In the genomic region with DNA sequence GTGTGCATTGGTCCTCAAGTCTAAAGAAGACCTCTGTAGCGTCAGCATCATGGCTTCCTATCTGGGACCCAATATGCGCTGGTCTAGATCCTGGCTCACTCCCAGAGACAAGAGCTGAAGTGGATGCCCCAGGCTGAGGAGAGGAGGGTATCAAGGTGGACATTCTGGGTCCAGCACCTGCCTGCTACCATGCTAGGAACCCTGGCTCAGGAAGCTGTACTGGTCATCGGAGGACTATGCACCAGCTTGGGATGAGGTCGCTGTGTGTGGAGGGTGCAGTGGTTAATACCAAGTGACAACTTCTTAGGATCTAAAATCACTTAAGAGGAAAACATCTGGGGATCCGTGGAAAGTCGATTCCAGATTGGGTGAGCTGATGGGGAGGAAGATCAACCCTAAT, we compare ENCODE assay signal across 48 mouse cellular contexts. TPM values are rescaled to one million over a fixed set of nuclear protein-coding genes. Genes with fewer than 3 reads are reported as not detected.
"Had no signal": no experiment of that assay in that cellular context is flagged by ENCODE, and none has a peak within 500 bp of the region (broad histone marks: within the 10 kb centered on the region; RNA-seq: fewer than 3 reads in every experiment).

No protein-coding gene starts in this region.

- H3K4me2 ChIP-seq: heart, embryonic 13.5 days; heart, embryonic 15.5 days; hindbrain, embryonic 12.5 days; hindbrain, embryonic 13.5 days; hindbrain, embryonic 14.5 days; hindbrain, embryonic 15.5 days; intestine, embryonic 15.5 days; kidney, embryonic 15.5 days had no signal

- H3K9me3 ChIP-seq: heart, embryonic 13.5 days; heart, embryonic 15.5 days; hindbrain, embryonic 10.5 days; hindbrain, embryonic 12.5 days; hindbrain, embryonic 13.5 days; hindbrain, embryonic 15.5 days; intestine, embryonic 15.5 days; kidney, embryonic 15.5 days had no signal

- H3K36me3 ChIP-seq: heart, embryonic 13.5 days; heart, embryonic 15.5 days; hindbrain, embryonic 10.5 days; hindbrain, embryonic 12.5 days; hindbrain, embryonic 13.5 days; hindbrain, embryonic 15.5 days; intestine, embryonic 15.5 days; kidney, embryonic 15.5 days had no signal

- H3K27ac ChIP-seq: heart, embryonic 13.5 days; heart, embryonic 15.5 days; hindbrain, embryonic 10.5 days; hindbrain, embryonic 12.5 days; hindbrain, embryonic 13.5 days; hindbrain, embryonic 14.5 days; hindbrain, embryonic 15.5 days; hindbrain, postnatal 0 days; intestine, embryonic 15.5 days; kidney, embryonic 15.5 days; kidney, postnatal 0 days; layer of hippocampus, adult 2 months; left cerebral cortex, adult 2 months had no signal

- H3K9ac ChIP-seq: heart, embryonic 13.5 days; heart, embryonic 15.5 days; hindbrain, embryonic 12.5 days; hindbrain, embryonic 13.5 days; hindbrain, embryonic 14.5 days; hindbrain, embryonic 15.5 days; intestine, embryonic 15.5 days; kidney, embryonic 15.5 days had no signal

- H3K4me3 ChIP-seq: heart, embryonic 13.5 days; heart, embryonic 15.5 days; hindbrain, embryonic 10.5 days; hindbrain, embryonic 12.5 days; hindbrain, embryonic 13.5 days; hindbrain, embryonic 15.5 days; intestine, embryonic 15.5 days; kidney, embryonic 15.5 days; layer of hippocampus, adult 2 months; left cerebral cortex, adult 2 months had no signal

- H3K27me3 ChIP-seq: hindbrain, embryonic 15.5 days had no signal

- ATAC-seq: hindbrain, embryonic 16.5 days; hindbrain, postnatal 0 days; inflammation-experienced regulatory T-cells, adult 6 months; intestine, embryonic 15.5 days; intestine, embryonic 16.5 days; intestine, postnatal 0 days had no signal

- DNase-seq: heart, postnatal 10 days; heart, postnatal 14 days; heart, postnatal 36 days; heart, postnatal 4 days; kidney, adult 11 months; kidney, adult 18-20 months; kidney, adult 2 months; kidney, adult 8-10 months; kidney, adult 9 months; kidney, postnatal 10 days; kidney, postnatal 14 days; kidney, postnatal 25 days; kidney, postnatal 36 days; kidney, postnatal 4 days; layer of hippocampus, adult 9-11 months; layer of hippocampus, postnatal 36 days had no signal

RNA-seq across cellular contexts. Expression of a gene that starts 46.8 kb away (rescaled TPM):
- total RNA-seq: hematopoietic stem cell, adult 5-6 weeks; hindbrain, postnatal 0 days; layer of hippocampus, adult 18-20 months; layer of hippocampus, adult 2 months; layer of hippocampus, adult 8-10 months; layer of hippocampus, postnatal 10 days; layer of hippocampus, postnatal 14 days; layer of hippocampus, postnatal 25 days; layer of hippocampus, postnatal 36 days; left cerebral cortex, adult 18-20 months; left cerebral cortex, adult 2 months; left cerebral cortex, adult 8-10 months had no signal
- polyA plus RNA-seq: heart, embryonic 13.5 days; heart, embryonic 14.5 days; heart, embryonic 15.5 days; heart, embryonic 16.5 days; heart, postnatal 0 days; hindbrain, embryonic 10.5 days; hindbrain, embryonic 11.5 days; hindbrain, embryonic 12.5 days; hindbrain, embryonic 13.5 days; hindbrain, embryonic 14.5 days; hindbrain, embryonic 15.5 days; hindbrain, embryonic 16.5 days; hindbrain, postnatal 0 days; inflammation-experienced regulatory T-cells, adult 6 months; intestine, embryonic 14.5 days; intestine, embryonic 15.5 days; intestine, embryonic 16.5 days; intestine, postnatal 0 days; kidney, embryonic 14.5 days; kidney, embryonic 15.5 days; kidney, embryonic 16.5 days; kidney, postnatal 0 days had no signal
